19 mouse cellular contexts compared by ENCODE assay signal in the genomic region with DNA sequence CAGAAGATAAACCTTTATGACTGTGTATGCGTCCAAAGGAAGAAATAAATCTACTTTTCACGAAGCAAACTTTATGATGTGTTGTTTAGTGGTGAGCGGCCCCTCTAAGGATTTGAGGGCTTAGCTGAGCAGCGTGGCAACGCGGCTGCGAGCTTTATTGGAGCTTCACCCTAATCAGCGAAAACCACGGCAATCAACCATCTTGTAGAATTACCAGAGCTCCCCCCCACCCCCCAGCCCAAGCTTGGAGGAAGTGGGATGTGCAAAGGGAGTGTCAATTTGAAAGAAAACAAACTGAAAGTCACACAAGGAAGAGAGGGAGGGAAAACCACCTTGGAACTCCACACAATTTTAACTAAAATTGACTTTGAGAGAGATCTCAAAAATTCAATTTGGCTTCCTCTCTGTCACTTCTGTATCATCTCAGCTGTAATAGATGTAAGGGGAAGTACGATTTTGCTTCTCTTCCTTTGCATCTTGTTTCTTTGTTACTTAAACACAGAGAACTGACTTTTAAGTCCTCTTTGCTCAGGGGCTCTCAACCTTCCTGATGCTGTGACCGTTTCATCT.
DNase-seq lines count a peak whose midpoint lies in the region; ATAC-seq lines count a peak whose summit lies in the region.
"Had no signal": no experiment of that assay in that cellular context is flagged by ENCODE, and none has a peak within 500 bp of the region (broad histone marks: within the 10 kb centered on the region; RNA-seq: fewer than 3 reads in every experiment).

No protein-coding gene starts in this region.

- no peak for DNase-seq in neural tube, embryonic 10.5 days (ENCODE audit: extremely low spot score, low spot score)
- peak; percentile 75 for DNase-seq in naive thymus-derived CD4-positive, alpha-beta T cell, adult 2 months (ENCODE audit: low read depth)
- DNase-seq in heart, postnatal 25 days (ENCODE audit: low spot score) = no peak
- DNase-seq in layer of hippocampus, adult 9-11 months = no peak
- no peak for DNase-seq in adrenal gland, postnatal 4 days (ENCODE audit: low spot score in 2 of 2)
- DNase-seq: cerebellum, adult 11 months; gastrocnemius, postnatal 25 days; heart, postnatal 14 days; kidney, postnatal 10 days; lung, postnatal 4 days; right cerebral cortex, postnatal 14 days had no signal

- H3K36me3 ChIP-seq in neural tube, embryonic 14.5 days (ENCODE audit: control insufficient read depth, insufficient read depth, low read length) = no peaks in the 10 kb centered on the region
- H3K36me3 ChIP-seq: forebrain, embryonic 10.5 days; heart, embryonic 10.5 days; hindbrain, embryonic 15.5 days; liver, embryonic 15.5 days; midbrain, embryonic 12.5 days had no signal

- 0 out of 2 replicates have a peak overlapping the region, but pooled peaks have one; percentile 16 for H3K4me2 ChIP-seq in neural tube, embryonic 14.5 days (ENCODE audit: low read depth, low read length)
- H3K4me2 ChIP-seq: hindbrain, embryonic 15.5 days; liver, embryonic 15.5 days; midbrain, embryonic 12.5 days had no signal

- no peaks in the 10 kb centered on the region for H3K4me1 ChIP-seq in neural tube, embryonic 14.5 days (ENCODE audit: control insufficient read depth, insufficient read depth, low read length)
- H3K4me1 ChIP-seq: forebrain, embryonic 10.5 days; heart, embryonic 10.5 days; hindbrain, embryonic 15.5 days; liver, embryonic 15.5 days; midbrain, embryonic 12.5 days had no signal

- intact Hi-C loops in heart, postnatal 25 days (cut with DNase I) = no loop called here

- WGBS in neural tube, embryonic 14.5 days = 34% methylated on average over 11 of the region's 11 CpGs

- no peak overlapping the region for H3K9ac ChIP-seq in neural tube, embryonic 14.5 days (replicated peaks; ENCODE audit: low read depth, low read length)
- H3K9ac ChIP-seq: hindbrain, embryonic 15.5 days; liver, embryonic 15.5 days; midbrain, embryonic 12.5 days had no signal

- H3K4me3 ChIP-seq in neural tube, embryonic 14.5 days (ENCODE audit: low read depth, low read length) = no peak overlapping the region
- H3K4me3 ChIP-seq: forebrain, embryonic 10.5 days; heart, embryonic 10.5 days; hindbrain, embryonic 15.5 days; liver, embryonic 15.5 days; midbrain, embryonic 12.5 days had no signal

- no peak overlapping the region for H3K27ac ChIP-seq in neural tube, embryonic 14.5 days (ENCODE audit: low read depth, low read length)
- H3K27ac ChIP-seq: forebrain, embryonic 10.5 days; heart, embryonic 10.5 days; hindbrain, embryonic 15.5 days; liver, embryonic 15.5 days; midbrain, embryonic 12.5 days had no signal

- ATAC-seq in neural tube, embryonic 14.5 days (ENCODE audit: low read depth) = no peak
- 0 out of 2 replicates have a peak, but pooled peaks have one; percentile 27 for ATAC-seq in common myeloid progenitor, adult 5-6 weeks (replicated peaks; ENCODE audit: low read depth, poor library complexity, severe bottlenecking)

- no peaks in the 10 kb centered on the region for H3K9me3 ChIP-seq in neural tube, embryonic 14.5 days (ENCODE audit: control insufficient read depth, low read length)
- H3K9me3 ChIP-seq: forebrain, embryonic 10.5 days; heart, embryonic 10.5 days; hindbrain, embryonic 15.5 days; liver, embryonic 15.5 days; midbrain, embryonic 12.5 days had no signal

- no peaks in the 10 kb centered on the region for H3K27me3 ChIP-seq in neural tube, embryonic 14.5 days (ENCODE audit: control insufficient read depth, insufficient read depth, low read length)
- H3K27me3 ChIP-seq: CH12.LX; hindbrain, embryonic 15.5 days; liver, embryonic 15.5 days; midbrain, embryonic 12.5 days had no signal
